Mouse (Mus musculus): ENCODE measurements at regions not wholly inside any gene's neighbourhood (a gene's known extent, or its start where the extent isn't known, plus 50 kb on each side); places are given as distances from the start of the nearest gene placed in this dataset.

GRCm38 (mm10) chr9:116366193-116366592, 191.0 kb upstream of the Tgfbr2 start:
- DNase-seq (ENCODE audit: low spot score): no peak

GRCm38 (mm10) chr9:116365701-116366100, 190.5 kb upstream of the Tgfbr2 start:
- DNase-seq (ENCODE audit: low spot score): no peak

- DNase-seq (ENCODE audit: low spot score): no peak
Observed at GRCm38 (mm10) chr9:116365016-116365685, 190.0 kb upstream of the Tgfbr2 start.

- DNase-seq (ENCODE audit: low spot score): no peak
Observed at GRCm38 (mm10) chr9:116361092-116361491, 185.9 kb upstream of the Tgfbr2 start.

GRCm38 (mm10) chr9:116354056-116354732, 179.0 kb upstream of the Tgfbr2 start:
- no peak for DNase-seq (ENCODE audit: low spot score)

- no peak for DNase-seq (ENCODE audit: low spot score)
Observed at GRCm38 (mm10) chr9:116352801-116353494, 177.8 kb upstream of the Tgfbr2 start.

- no peak for DNase-seq (ENCODE audit: low spot score)
Observed at GRCm38 (mm10) chr9:116350804-116351547, 175.8 kb upstream of the Tgfbr2 start.

GRCm38 (mm10) chr9:116347021-116347420, 171.9 kb upstream of the Tgfbr2 start:
- DNase-seq (ENCODE audit: low spot score): no peak

- DNase-seq (ENCODE audit: low spot score): no peak
Observed at GRCm38 (mm10) chr9:116346495-116346894, 171.3 kb upstream of the Tgfbr2 start.

- DNase-seq (ENCODE audit: low spot score): no peak
Observed at GRCm38 (mm10) chr9:116343086-116343481, 167.9 kb upstream of the Tgfbr2 start.

- no peak for DNase-seq (ENCODE audit: low spot score)
Observed at GRCm38 (mm10) chr9:116342446-116343085, 167.4 kb upstream of the Tgfbr2 start.

GRCm38 (mm10) chr9:116342009-116342408, 166.8 kb upstream of the Tgfbr2 start:
- no peak for DNase-seq (ENCODE audit: low spot score)

- DNase-seq (ENCODE audit: low spot score): no peak
Observed at GRCm38 (mm10) chr9:116340952-116341351, 165.8 kb upstream of the Tgfbr2 start.

- no peak for DNase-seq (ENCODE audit: low spot score)
Observed at GRCm38 (mm10) chr9:116338729-116339100, 163.6 kb upstream of the Tgfbr2 start.

GRCm38 (mm10) chr9:116338093-116338728, 163.1 kb upstream of the Tgfbr2 start:
- no peak for DNase-seq (ENCODE audit: low spot score)

- no peak for DNase-seq (ENCODE audit: low spot score)
Observed at GRCm38 (mm10) chr9:116337446-116338010, 162.4 kb upstream of the Tgfbr2 start.

GRCm38 (mm10) chr9:116335561-116336478, 160.7 kb upstream of the Tgfbr2 start:
- no peak for DNase-seq (ENCODE audit: low spot score)

GRCm38 (mm10) chr9:116333956-116334463, 158.8 kb upstream of the Tgfbr2 start:
- DNase-seq (ENCODE audit: low spot score): no peak

GRCm38 (mm10) chr9:116332485-116333118, 157.4 kb upstream of the Tgfbr2 start:
- no peak for DNase-seq (ENCODE audit: low spot score)

Data from layer of hippocampus, adult 9-10 months (tissue).